Mouse (Mus musculus) stomach, embryonic 14.5 days (tissue): ENCODE measurements around the gene Rpl38. TPM values are rescaled to one million over a fixed set of nuclear protein-coding genes. Genes with fewer than 3 reads are reported as not detected.

Source experiments
- ATAC-seq: fragments of 200-750 bp; cut with Nextera tagmentation; 2 replicates; pipeline ENCODE4 v1.8.0; 2017; ENCODE audit warnings: low read depth, moderate TSS enrichment; ENCODE audit not compliant: insufficient number of reproducible peaks, insufficient read depth, low FRiP score
- H3K27ac ChIP-seq: fragments of 300-500 bp; sonication (generic); 2 replicates; pipeline ENCODE4 v1.5.1; 2014; ENCODE audit warnings: mild to moderate bottlenecking, low read length, moderate library complexity, mixed read lengths
- H3K27me3 ChIP-seq: fragments of 300-500 bp; sonication (generic); 2 replicates; pipeline ENCODE4 v1.6.1; 2014; ENCODE audit warnings: low read length, control low read depth, mixed read lengths; ENCODE audit not compliant: control insufficient read depth, insufficient read depth
- H3K36me3 ChIP-seq: fragments of 300-500 bp; sonication (generic); 2 replicates; pipeline ENCODE4 v1.6.1; 2014; ENCODE audit warnings: mild to moderate bottlenecking, control low read depth, low read length, moderate library complexity, mixed read lengths; ENCODE audit not compliant: control insufficient read depth, insufficient read depth
- H3K4me1 ChIP-seq: fragments of 300-500 bp; sonication (generic); 2 replicates; pipeline ENCODE4 v1.6.1; 2014; ENCODE audit warnings: low read length, control low read depth, mixed read lengths; ENCODE audit not compliant: control insufficient read depth, insufficient read depth
- H3K4me2 ChIP-seq: fragments of 300-500 bp; sonication (generic); replicated peaks from 2 replicates; pipeline ENCODE4 v1.6.1; 2014; ENCODE audit warnings: low read depth, low read length, control low read depth
- H3K4me3 ChIP-seq: fragments of 300-500 bp; sonication (generic); 2 replicates; pipeline ENCODE4 v1.5.1; 2014; ENCODE audit warnings: low read depth, low read length, control low read depth
- H3K9ac ChIP-seq: fragments of 300-500 bp; sonication (generic); replicated peaks from 2 replicates; pipeline ENCODE4 v1.6.1; 2014; ENCODE audit warnings: low read depth, mild to moderate bottlenecking, control low read depth, low read length, moderate library complexity, mixed read lengths
- H3K9me3 ChIP-seq: fragments of 300-500 bp; sonication (generic); 2 replicates; pipeline ENCODE4 v1.6.1; 2016; ENCODE audit warnings: low read depth, low read length, control low read depth; ENCODE audit not compliant: control insufficient read depth
- WGBS: fragments of 180-500 bp; shearing (Covaris S2); extraction: QIAGEN DNeasy Blood & Tissue Kit; methylation state at CpG from one replicate; pipeline ENCODE4 v1.1.7; 2014; 5-methylcytosine and 5-hydroxymethylcytosine counted together
- polyA plus RNA-seq: library from polyadenylated mRNA; unstranded; fragments of >200 nt; fragmentation: Nextera tagmentation; extraction: Ambion mirVana; gene quantifications from 2 replicates; pipeline ENCODE4 v1.2.1, GENCODE M21; 2014

The Rpl38 gene
- polyA plus RNA-seq, result 974 and 1,057 TPM in 2 replicates

- peaks cover 32% of the 10 kb centered on the region for H3K36me3 ChIP-seq
- peak; percentile 86 for ATAC-seq
- H3K9ac ChIP-seq, result peak within 1 kb of the TSS; percentile 93
- H3K9me3 ChIP-seq, result no peaks in the 10 kb centered on the region
- H3K27ac ChIP-seq, result peak within 1 kb of the TSS; percentile 89
- peak within 1 kb of the TSS; percentile 87 for H3K4me3 ChIP-seq
- H3K4me1 ChIP-seq, result peaks cover 13% of the 10 kb centered on the region; the same call in 1 of the 2 replicates
- WGBS, result under 1% methylated on average over 15 of the region's 21 CpGs
- H3K27me3 ChIP-seq, result no peaks in the 10 kb centered on the region
- H3K4me2 ChIP-seq, result peak within 1 kb of the TSS; percentile 56
These were observed at the start of gene Rpl38 for GRCm38 (mm10) chr11:114668301-114668710. Gene Rpl38, plus strand, starts transcription at chr11:114668524.

GRCm38 (mm10) chr11:114618697-114619417 lies 49.5 kb upstream of the Rpl38 start:
- no peaks in the 10 kb centered on the region for H3K27me3 ChIP-seq
- no peak for ATAC-seq
- no peak overlapping the region for H3K9ac ChIP-seq
- H3K27ac ChIP-seq, result no peak overlapping the region
- no peaks in the 10 kb centered on the region for H3K9me3 ChIP-seq
- no peak overlapping the region for H3K4me2 ChIP-seq
- H3K4me3 ChIP-seq, result no peak overlapping the region
- WGBS, result 59% methylated on average over 17 of the region's 17 CpGs
- H3K36me3 ChIP-seq, result no peaks in the 10 kb centered on the region
- no peaks in the 10 kb centered on the region for H3K4me1 ChIP-seq

DNA sequence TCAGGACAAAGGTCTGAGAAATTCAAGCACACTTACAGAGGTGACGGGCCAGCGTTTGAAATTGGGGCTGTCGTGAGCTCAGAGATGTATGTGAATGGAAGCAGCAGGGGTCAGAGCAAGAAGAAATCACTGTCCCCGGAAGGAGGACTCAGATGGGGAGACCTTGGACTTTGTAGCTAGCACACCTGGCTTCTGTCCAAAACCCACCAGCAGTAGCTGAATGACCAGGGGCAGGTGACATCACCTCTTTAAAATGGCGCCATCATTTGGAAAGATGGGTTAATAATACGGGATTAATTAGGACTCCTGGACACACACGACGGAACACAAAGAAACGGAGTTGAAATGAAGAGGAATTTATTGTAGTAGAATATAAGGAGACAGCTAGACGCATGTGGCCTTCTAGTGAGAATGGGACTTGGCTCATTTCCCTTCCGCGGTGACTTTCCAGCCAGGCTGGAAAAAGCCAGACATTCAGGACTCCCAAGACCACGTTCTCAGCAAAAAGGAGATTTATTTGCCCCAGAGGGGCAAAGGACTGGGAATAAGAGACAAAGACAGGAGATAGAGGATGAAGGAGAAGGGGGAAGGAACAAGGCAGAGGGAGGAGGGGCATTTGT lies 42.1 kb upstream of the Rpl38 start:
- ATAC-seq, result no peak
- H3K4me2 ChIP-seq, result no peak overlapping the region
- H3K27me3 ChIP-seq, result no peaks in the 10 kb centered on the region
- H3K4me3 ChIP-seq, result no peak overlapping the region
- 76% methylated on average over 13 of the region's 13 CpGs for WGBS
- H3K9ac ChIP-seq, result no peak overlapping the region
- H3K4me1 ChIP-seq, result no peaks in the 10 kb centered on the region
- no peak overlapping the region for H3K27ac ChIP-seq
- peaks cover 4% of the 10 kb centered on the region; the same call in 1 of the 2 replicates for H3K9me3 ChIP-seq
- H3K36me3 ChIP-seq, result no peaks in the 10 kb centered on the region

DNA sequence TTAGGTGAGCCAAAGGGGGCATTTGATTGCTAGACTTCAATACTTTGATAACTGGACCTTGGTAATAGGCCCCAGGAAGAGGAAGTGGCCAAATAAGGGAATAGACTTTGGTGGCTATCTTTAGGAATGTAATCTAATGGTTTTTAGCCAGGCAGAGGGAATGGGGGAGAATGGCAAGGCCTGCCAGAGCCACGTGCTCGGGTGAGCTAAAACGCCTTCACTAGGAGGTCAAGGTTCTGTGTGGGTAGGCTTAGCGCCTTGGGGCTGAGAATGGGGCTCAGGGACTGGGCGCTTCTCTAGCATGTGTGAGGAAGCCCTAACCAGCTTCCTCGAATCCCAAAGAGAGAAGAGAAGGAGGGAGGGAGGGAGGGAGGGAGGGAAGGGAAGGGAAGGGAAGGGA lies 41.3 kb upstream of the Rpl38 start:
- ATAC-seq, result no peak
- no peak overlapping the region for H3K4me2 ChIP-seq
- peaks cover 4% of the 10 kb centered on the region; the same call in 1 of the 2 replicates for H3K9me3 ChIP-seq
- H3K27ac ChIP-seq, result no peak overlapping the region
- H3K36me3 ChIP-seq, result no peaks in the 10 kb centered on the region
- no peak overlapping the region for H3K4me3 ChIP-seq
- H3K9ac ChIP-seq, result no peak overlapping the region
- no peaks in the 10 kb centered on the region for H3K4me1 ChIP-seq
- WGBS, result 70% methylated on average over 5 of the region's 6 CpGs
- H3K27me3 ChIP-seq, result no peaks in the 10 kb centered on the region

GRCm38 (mm10) chr11:114628032-114628431 lies 40.3 kb upstream of the Rpl38 start:
- Histone ChIP-seq H3K27ac (no peak overlapping the region), H3K4me3 (no peak overlapping the region), H3K9ac (no peak overlapping the region), H3K4me2 (no peak overlapping the region), H3K9me3 (peaks cover 4% of the 10 kb centered on the region; the same call in 1 of the 2 replicates), H3K36me3 (no peaks in the 10 kb centered on the region), H3K27me3 (no peaks in the 10 kb centered on the region), H3K4me1 (no peaks in the 10 kb centered on the region)
- WGBS, result 71% methylated on average over 12 of the region's 12 CpGs
- ATAC-seq, result no peak

- Histone ChIP-seq H3K9ac (no peak overlapping the region), H3K27me3 (no peaks in the 10 kb centered on the region), H3K27ac (no peak overlapping the region), H3K4me1 (no peaks in the 10 kb centered on the region), H3K4me2 (no peak overlapping the region), H3K9me3 (peaks cover 4% of the 10 kb centered on the region; the same call in 1 of the 2 replicates), H3K36me3 (no peaks in the 10 kb centered on the region), H3K4me3 (no peak overlapping the region)
- no peak for ATAC-seq
- 81% methylated on average over 5 of the region's 5 CpGs for WGBS
These were observed 38.3 kb upstream of the Rpl38 start for GRCm38 (mm10) chr11:114630044-114630443.

DNA sequence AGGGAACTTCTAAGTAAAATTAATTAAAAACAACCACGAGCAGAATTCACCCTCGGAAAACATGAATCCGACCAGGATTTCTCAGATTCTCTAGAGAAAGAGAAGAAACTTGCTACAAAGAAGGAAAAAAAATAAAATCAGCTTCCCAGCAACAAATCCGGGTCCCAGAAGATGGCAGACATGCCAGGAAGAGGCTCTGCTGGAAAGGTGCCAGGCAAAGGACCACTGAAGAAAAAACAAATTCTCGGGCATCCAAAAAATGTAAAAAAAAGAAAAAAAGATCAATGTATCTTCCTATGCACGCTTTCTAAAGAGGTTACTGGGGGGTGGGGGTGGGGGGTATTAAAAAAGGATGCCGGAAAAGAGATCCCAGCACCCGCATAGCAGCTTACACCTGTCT lies 36.1 kb upstream of the Rpl38 start:
- Histone ChIP-seq H3K36me3 (no peaks in the 10 kb centered on the region), H3K4me2 (no peak overlapping the region), H3K27me3 (no peaks in the 10 kb centered on the region), H3K4me3 (no peak overlapping the region), H3K9me3 (peaks cover 4% of the 10 kb centered on the region; the same call in 1 of the 2 replicates), H3K4me1 (peaks cover 2% of the 10 kb centered on the region; the same call in 1 of the 2 replicates), H3K27ac (no peak overlapping the region), H3K9ac (no peak overlapping the region)
- no peak for ATAC-seq
- 69% methylated on average over 8 of the region's 8 CpGs for WGBS

DNA sequence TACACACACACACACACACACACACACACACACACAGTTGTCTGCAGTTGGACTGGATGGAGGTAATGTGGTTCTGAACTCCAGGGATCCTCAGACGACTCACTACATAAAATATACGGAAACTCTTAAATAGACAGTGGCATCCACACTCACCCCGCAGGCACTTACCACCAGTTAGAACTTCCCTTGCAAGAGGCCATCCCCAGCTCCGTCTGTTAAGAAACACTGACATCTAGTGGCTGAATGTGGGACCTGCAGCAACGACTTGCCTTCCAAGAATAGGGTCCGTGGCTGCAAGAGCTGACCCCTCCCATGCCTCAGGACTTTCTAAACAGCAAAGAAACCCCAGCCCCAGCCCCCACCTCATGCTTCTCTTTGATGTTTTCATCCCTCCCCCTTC lies 32.0 kb upstream of the Rpl38 start:
- 0 out of 2 replicates have a peak, but pooled peaks have one; percentile 46 for ATAC-seq
- 0% methylated on average over 6 of the region's 6 CpGs for WGBS
- H3K4me1 ChIP-seq, result peaks cover 10% of the 10 kb centered on the region

More for the DNA sequence above, 32.0 kb upstream of the Rpl38 start:
- H3K4me2 ChIP-seq, result no peak overlapping the region
- no peak overlapping the region for H3K9ac ChIP-seq
- no peaks in the 10 kb centered on the region for H3K9me3 ChIP-seq
- 0 out of 2 replicates have a peak, but pooled peaks cover 2% of the 10 kb centered on the region for H3K27me3 ChIP-seq
- H3K27ac ChIP-seq, result no peak overlapping the region
- no peak overlapping the region for H3K4me3 ChIP-seq
- no peaks in the 10 kb centered on the region for H3K36me3 ChIP-seq
